Mouse (Mus musculus): ENCODE measurements around the gene Sh3glb2. TPM values are rescaled to one million over a fixed set of nuclear protein-coding genes. Genes with fewer than 3 reads are reported as not detected.
A peak's percentile ranks its signal among the peaks of the same experiment; 100 is the strongest.

Sh3glb2 gene
- polyA plus RNA-seq, 1 experiment from 2014 or later: 84.8 TPM

DNA sequence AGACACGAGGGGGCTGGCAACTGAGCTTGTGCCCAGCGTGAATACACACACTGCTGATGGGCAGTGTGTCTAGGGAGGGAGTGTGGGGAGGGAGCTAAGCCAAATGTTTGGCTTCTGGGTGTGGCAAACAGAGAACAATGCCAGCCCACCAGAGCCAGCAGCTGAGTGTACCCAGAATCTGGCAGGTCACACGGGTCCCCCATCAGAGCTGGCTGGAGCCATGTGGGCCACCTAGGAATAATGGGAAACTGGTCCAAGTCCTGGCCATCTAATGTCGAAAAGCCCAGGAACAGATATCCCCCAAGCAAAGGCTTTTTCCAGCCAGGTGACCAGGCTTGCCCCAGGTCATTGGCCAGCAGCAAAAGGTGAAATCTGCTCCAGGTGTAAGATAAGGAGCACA is 3.3 kb downstream of the Sh3glb2 start:
- DNase-seq (ENCODE audit: low spot score): no peak
- H3K27me3 ChIP-seq (replicated peaks; ENCODE audit: low read depth, poor library complexity, severe bottlenecking): no peaks in the 10 kb centered on the region
- 66% methylated on average over 4 of the region's 4 CpGs for WGBS
- H3K27ac ChIP-seq (replicated peaks): 0 out of 2 replicates have a peak overlapping the region, but pooled peaks have one; percentile 1
- H3K9me3 ChIP-seq: no peaks in the 10 kb centered on the region
- H3K36me3 ChIP-seq (replicated peaks): peaks cover 49% of the 10 kb centered on the region
- H3K4me1 ChIP-seq: peaks cover 51% of the 10 kb centered on the region
- no peak overlapping the region for H3K4me3 ChIP-seq

- Histone ChIP-seq H3K9me3 (no peaks in the 10 kb centered on the region), H3K36me3 (replicated peaks) (peaks cover 92% of the 10 kb centered on the region), H3K4me1 (peaks cover 16% of the 10 kb centered on the region), H3K27ac (replicated peaks) (no peak overlapping the region; the same call in 1 of the 2 replicates), H3K4me3 (no peak overlapping the region), H3K27me3 (replicated peaks; ENCODE audit: low read depth, poor library complexity, severe bottlenecking) (no peaks in the 10 kb centered on the region)
- 79% methylated on average over 2 of the region's 2 CpGs for WGBS
- no peak for DNase-seq (ENCODE audit: low spot score)
Measured at GRCm38 (mm10) chr2:30351149-30351548, 8.0 kb downstream of the Sh3glb2 start.

- Histone ChIP-seq H3K27ac (replicated peaks) (no peak overlapping the region), H3K27me3 (replicated peaks; ENCODE audit: low read depth, poor library complexity, severe bottlenecking) (no peaks in the 10 kb centered on the region), H3K36me3 (replicated peaks) (peaks cover 94% of the 10 kb centered on the region), H3K4me1 (peaks cover 3% of the 10 kb centered on the region; the same call in 1 of the 2 replicates), H3K9me3 (no peaks in the 10 kb centered on the region), H3K4me3 (no peak overlapping the region)
- 91% methylated on average over 6 of the region's 6 CpGs for WGBS
- no peak for DNase-seq (ENCODE audit: low spot score)
Measured at GRCm38 (mm10) chr2:30349196-30349595, 9.9 kb downstream of the Sh3glb2 start.

GRCm38 (mm10) chr2:30345971-30346676 is 13.0 kb downstream of the Sh3glb2 start:
- H3K9me3 ChIP-seq: no peaks in the 10 kb centered on the region
- peaks cover 3% of the 10 kb centered on the region; the same call in 1 of the 2 replicates for H3K4me1 ChIP-seq
- no peaks in the 10 kb centered on the region for H3K27me3 ChIP-seq (replicated peaks; ENCODE audit: low read depth, poor library complexity, severe bottlenecking)
- peaks cover 100% of the 10 kb centered on the region for H3K36me3 ChIP-seq (replicated peaks)
- no peak overlapping the region for H3K27ac ChIP-seq (replicated peaks)
- no peak for DNase-seq (ENCODE audit: low spot score)
- WGBS: 91% methylated on average over 7 of the region's 7 CpGs
- H3K4me3 ChIP-seq: no peak overlapping the region

- DNase-seq (ENCODE audit: low spot score): no peak
- Histone ChIP-seq H3K4me1 (peaks cover 3% of the 10 kb centered on the region; the same call in 1 of the 2 replicates), H3K4me3 (no peak overlapping the region), H3K36me3 (replicated peaks) (peaks cover 100% of the 10 kb centered on the region), H3K9me3 (no peaks in the 10 kb centered on the region), H3K27me3 (replicated peaks; ENCODE audit: low read depth, poor library complexity, severe bottlenecking) (no peaks in the 10 kb centered on the region), H3K27ac (replicated peaks) (no peak overlapping the region)
- WGBS: 84% methylated on average over 14 of the region's 14 CpGs
Measured at GRCm38 (mm10) chr2:30343601-30344137, 15.5 kb downstream of the Sh3glb2 start.

DNA sequence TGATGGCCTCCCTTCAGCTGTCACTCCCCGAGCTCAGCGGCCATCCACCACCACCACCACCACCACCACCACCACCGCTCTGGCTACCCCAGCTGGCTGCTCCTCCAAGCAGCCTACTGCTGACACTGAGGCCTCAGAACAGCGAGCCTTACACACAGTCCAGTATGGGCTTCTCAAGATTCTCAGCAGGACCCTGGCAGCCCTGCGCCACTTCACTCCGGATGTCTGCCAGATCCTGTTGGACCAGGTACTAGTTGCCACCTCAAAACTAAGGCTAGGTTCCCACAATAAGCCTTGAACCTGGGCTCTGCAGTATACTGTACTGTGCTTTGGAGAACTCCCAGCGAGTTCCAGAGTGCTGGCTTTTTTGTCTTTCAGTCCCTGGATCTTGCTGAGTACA is 16.6 kb downstream of the Sh3glb2 start:
- H3K27ac ChIP-seq (replicated peaks): no peak overlapping the region
- WGBS: 94% methylated on average over 7 of the region's 7 CpGs
- H3K4me3 ChIP-seq: no peak overlapping the region
- no peak for DNase-seq (ENCODE audit: low spot score)
- H3K4me1 ChIP-seq: no peaks in the 10 kb centered on the region
- peaks cover 100% of the 10 kb centered on the region for H3K36me3 ChIP-seq (replicated peaks)
- no peaks in the 10 kb centered on the region for H3K27me3 ChIP-seq (replicated peaks; ENCODE audit: low read depth, poor library complexity, severe bottlenecking)
- no peaks in the 10 kb centered on the region for H3K9me3 ChIP-seq

DNA sequence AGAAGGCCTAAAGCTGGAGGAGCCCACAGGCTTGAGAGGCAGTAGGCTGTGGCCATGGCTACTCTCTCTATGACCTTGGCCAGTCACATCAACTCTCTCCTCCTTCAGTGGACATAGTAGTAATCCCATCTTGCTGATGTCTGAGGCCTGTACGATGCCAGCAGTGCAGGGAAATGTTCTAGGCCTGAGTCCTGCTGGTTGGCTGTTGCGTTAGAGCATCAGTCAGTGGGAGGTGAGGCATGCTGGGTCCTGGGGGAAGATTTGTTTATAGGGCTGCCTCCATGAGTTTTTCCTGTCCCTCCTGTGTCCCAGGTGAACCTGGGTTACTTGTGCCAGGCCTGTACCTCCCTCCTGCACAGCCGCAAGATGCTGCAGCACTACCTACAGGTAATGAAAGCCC is 17.1 kb downstream of the Sh3glb2 start:
- peaks cover 100% of the 10 kb centered on the region for H3K36me3 ChIP-seq (replicated peaks)
- DNase-seq (ENCODE audit: low spot score): no peak
- H3K4me3 ChIP-seq: no peak overlapping the region
- H3K9me3 ChIP-seq: no peaks in the 10 kb centered on the region
- H3K4me1 ChIP-seq: no peaks in the 10 kb centered on the region
- WGBS: 94% methylated on average over 3 of the region's 3 CpGs
- H3K27me3 ChIP-seq (replicated peaks; ENCODE audit: low read depth, poor library complexity, severe bottlenecking): no peaks in the 10 kb centered on the region
- no peak overlapping the region for H3K27ac ChIP-seq (replicated peaks)

- DNase-seq (ENCODE audit: low spot score): no peak
- H3K27ac ChIP-seq (replicated peaks): no peak overlapping the region
- no peaks in the 10 kb centered on the region for H3K9me3 ChIP-seq
- H3K27me3 ChIP-seq (replicated peaks; ENCODE audit: low read depth, poor library complexity, severe bottlenecking): no peaks in the 10 kb centered on the region
- H3K4me3 ChIP-seq: no peak overlapping the region
- 91% methylated on average over 12 of the region's 12 CpGs for WGBS
- H3K36me3 ChIP-seq (replicated peaks): peaks cover 100% of the 10 kb centered on the region
- H3K4me1 ChIP-seq: no peaks in the 10 kb centered on the region
Measured at GRCm38 (mm10) chr2:30337179-30337578, 22.0 kb downstream of the Sh3glb2 start.

DNA sequence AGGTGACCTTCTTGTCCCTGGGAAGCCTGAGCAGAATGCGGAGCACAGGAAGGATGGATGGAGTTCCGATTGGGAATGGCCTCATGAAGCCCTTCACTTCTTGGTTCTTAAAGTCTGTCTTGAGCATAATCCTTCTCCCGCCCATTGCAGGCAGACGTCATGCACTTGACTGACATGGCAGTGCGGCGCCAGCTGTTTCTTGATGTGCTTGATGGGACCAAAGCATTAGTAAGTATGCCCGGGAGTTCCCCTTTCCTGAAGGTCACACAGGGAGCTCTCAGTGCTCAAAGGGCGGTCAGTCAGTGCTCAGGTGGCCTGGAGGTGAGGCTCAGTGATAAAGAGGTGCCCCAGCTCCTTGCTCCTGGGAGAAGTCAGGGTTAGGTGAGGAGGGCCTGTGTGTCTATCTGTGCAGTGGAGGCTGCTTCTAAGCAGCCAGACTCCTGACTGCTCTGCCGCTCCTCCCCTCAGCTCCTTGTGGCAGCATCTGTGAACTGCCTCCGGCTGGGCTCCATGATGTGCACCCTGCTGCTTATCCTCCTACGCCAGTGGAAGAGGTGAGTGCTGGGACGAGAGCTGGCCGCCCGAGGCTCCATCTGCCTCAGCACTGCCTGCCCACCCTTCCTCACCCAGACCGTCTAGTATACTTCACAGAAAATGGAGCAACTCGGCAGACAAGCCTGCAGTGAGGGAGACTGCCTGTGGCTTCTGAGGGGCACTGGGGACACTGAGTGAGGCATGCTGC is 22.8 kb downstream of the Sh3glb2 start:
- Histone ChIP-seq H3K4me1 (no peaks in the 10 kb centered on the region), H3K36me3 (replicated peaks) (peaks cover 100% of the 10 kb centered on the region), H3K9me3 (no peaks in the 10 kb centered on the region), H3K27ac (replicated peaks) (no peak overlapping the region), H3K27me3 (replicated peaks; ENCODE audit: low read depth, poor library complexity, severe bottlenecking) (no peaks in the 10 kb centered on the region), H3K4me3 (no peak overlapping the region)
- WGBS: 88% methylated on average over 16 of the region's 16 CpGs
- DNase-seq (ENCODE audit: low spot score): no peak

DNA sequence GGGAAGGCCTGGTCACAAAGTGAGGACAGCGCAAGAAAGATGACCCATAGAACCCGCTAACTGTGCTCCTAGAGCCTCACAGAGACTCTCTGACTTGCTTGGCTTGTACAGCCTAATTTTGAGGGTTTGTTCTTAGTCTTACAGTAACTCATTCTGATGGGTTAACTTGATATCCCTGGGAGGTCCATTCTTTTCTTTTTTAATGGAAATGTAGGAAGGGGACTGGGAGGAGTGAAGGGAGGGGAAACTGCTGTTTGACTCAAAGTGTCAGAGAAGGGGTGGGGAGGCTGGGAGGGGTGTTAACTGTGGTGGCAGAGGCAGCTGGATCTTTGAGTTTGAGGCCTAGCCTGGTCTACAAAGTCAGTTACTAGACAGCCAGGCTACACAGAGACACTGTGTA is 23.8 kb downstream of the Sh3glb2 start:
- Histone ChIP-seq H3K27ac (replicated peaks) (no peak overlapping the region), H3K4me1 (no peaks in the 10 kb centered on the region), H3K4me3 (no peak overlapping the region), H3K36me3 (replicated peaks) (peaks cover 100% of the 10 kb centered on the region), H3K27me3 (replicated peaks; ENCODE audit: low read depth, poor library complexity, severe bottlenecking) (no peaks in the 10 kb centered on the region), H3K9me3 (no peaks in the 10 kb centered on the region)
- 93% methylated on average over 2 of the region's 2 CpGs for whole genome bisulfite sequencing
- DNase-seq (ENCODE audit: low spot score): no peak

- Histone ChIP-seq H3K27me3 (replicated peaks; ENCODE audit: low read depth, poor library complexity, severe bottlenecking) (no peaks in the 10 kb centered on the region), H3K4me3 (no peak overlapping the region), H3K4me1 (no peaks in the 10 kb centered on the region), H3K27ac (replicated peaks) (no peak overlapping the region), H3K9me3 (no peaks in the 10 kb centered on the region), H3K36me3 (replicated peaks) (peaks cover 100% of the 10 kb centered on the region)
- DNase-seq (ENCODE audit: low spot score): no peak
- WGBS: 93% methylated on average over 3 of the region's 3 CpGs
Measured at GRCm38 (mm10) chr2:30328791-30329190, 30.3 kb downstream of the Sh3glb2 start.

GRCm38 (mm10) chr2:30327276-30327675 is 31.9 kb downstream of the Sh3glb2 start:
- no peaks in the 10 kb centered on the region for H3K9me3 ChIP-seq
- H3K27ac ChIP-seq (replicated peaks): no peak overlapping the region
- no peaks in the 10 kb centered on the region for H3K4me1 ChIP-seq
- WGBS: 89% methylated on average over 7 of the region's 7 CpGs
- no peak overlapping the region for H3K4me3 ChIP-seq
- no peaks in the 10 kb centered on the region for H3K27me3 ChIP-seq (replicated peaks; ENCODE audit: low read depth, poor library complexity, severe bottlenecking)
- no peak for DNase-seq (ENCODE audit: low spot score)
- peaks cover 100% of the 10 kb centered on the region for H3K36me3 ChIP-seq (replicated peaks)

DNA sequence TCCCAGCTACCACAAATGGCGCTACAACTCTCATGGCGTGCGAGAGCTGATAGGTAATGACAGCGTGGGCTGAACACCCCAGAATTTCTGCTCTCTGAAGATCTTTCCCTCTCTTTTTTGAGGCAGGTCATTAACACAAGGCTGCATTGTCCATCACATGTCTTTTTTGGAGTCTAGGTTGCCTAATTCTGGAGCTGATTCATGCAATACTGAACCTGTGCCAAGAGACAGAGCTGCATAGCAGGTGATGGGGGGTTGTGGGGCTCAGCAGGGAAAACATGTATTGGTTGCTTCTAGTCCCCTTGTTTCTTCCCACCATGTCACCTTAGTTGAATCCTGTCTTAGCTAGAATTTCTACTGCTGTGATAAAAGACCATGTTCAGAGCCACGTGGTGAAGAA is 33.8 kb downstream of the Sh3glb2 start:
- H3K27ac ChIP-seq (replicated peaks): no peak overlapping the region
- no peak for DNase-seq (ENCODE audit: low spot score)
- H3K27me3 ChIP-seq (replicated peaks; ENCODE audit: low read depth, poor library complexity, severe bottlenecking): no peaks in the 10 kb centered on the region
- H3K4me3 ChIP-seq: no peak overlapping the region
- 95% methylated on average over 5 of the region's 5 CpGs for WGBS
- peaks cover 100% of the 10 kb centered on the region for H3K36me3 ChIP-seq (replicated peaks)
- no peaks in the 10 kb centered on the region for H3K4me1 ChIP-seq
- H3K9me3 ChIP-seq: no peaks in the 10 kb centered on the region

Data from embryonic facial prominence, embryonic 10.5 days (tissue).